Mouse (Mus musculus) liver, adult 2 months (tissue): ENCODE measurements around the gene Etfbkmt.

Source experiments
- CTCF ChIP-seq: fragments of 200-500 bp; IDR thresholded peaks from 2 replicates; pipeline ENCODE4 v1.5.1; 2011; ENCODE audit warnings: low read depth, low read length, control low read depth
- POLR2A ChIP-seq: fragments of 200-500 bp; IDR thresholded peaks from 2 replicates; pipeline ENCODE4 v1.6.1; 2011; ENCODE audit warnings: low read length, control low read depth; ENCODE audit not compliant: insufficient read depth; ENCODE audit errors: extremely low read depth

DNA sequence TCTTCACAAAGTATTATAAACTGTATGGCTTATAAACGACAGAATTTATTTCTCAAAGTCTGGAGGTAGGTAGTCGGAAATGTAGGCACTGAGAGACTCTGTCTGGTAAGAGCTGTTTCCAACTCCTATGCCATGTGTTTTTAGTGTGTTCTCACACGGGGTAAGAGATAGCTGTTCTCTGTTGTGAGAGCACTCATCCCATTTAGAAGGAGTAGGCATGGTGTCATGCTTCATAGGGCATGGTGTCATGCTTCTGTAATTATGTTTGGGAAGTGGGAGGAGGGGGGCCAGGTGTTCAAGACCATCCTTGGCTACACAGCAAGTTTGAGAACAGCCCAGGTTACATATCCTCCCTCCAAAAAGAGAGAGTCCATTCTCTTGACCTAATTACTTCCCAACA, 32.0 kb upstream of the Etfbkmt start:
- TF ChIP-seq CTCF (no peak), POLR2A (no peak)
